Mouse (Mus musculus) heart, embryonic 12.5 days (tissue): ENCODE data around the gene Gm10337. TPM values are rescaled to one million over a fixed set of nuclear protein-coding genes. Genes with fewer than 3 reads are reported as not detected.

Experiments used
- ATAC-seq: fragments of 200-750 bp; cut with Nextera tagmentation; 2 replicates; pipeline ENCODE4 v1.8.0; 2017; ENCODE audit warnings: moderate TSS enrichment, moderate library complexity; ENCODE audit not compliant: insufficient number of reproducible peaks, low FRiP score
- H3K27ac ChIP-seq: fragments of 300-500 bp; sonication (generic); 2 replicates; pipeline ENCODE4 v1.5.1; 2016; ENCODE audit warnings: mild to moderate bottlenecking, moderate library complexity; ENCODE audit not compliant: poor library complexity, severe bottlenecking
- H3K27me3 ChIP-seq: fragments of 300-500 bp; sonication (generic); replicated peaks from 2 replicates; pipeline ENCODE4 v1.6.1; 2016; ENCODE audit warnings: mild to moderate bottlenecking, moderate library complexity
- H3K36me3 ChIP-seq: fragments of 300-500 bp; sonication (generic); 2 replicates; pipeline ENCODE4 v1.6.1; 2016; ENCODE audit warnings: mild to moderate bottlenecking, moderate library complexity
- H3K4me1 ChIP-seq: fragments of 300-500 bp; sonication (generic); replicated peaks from 2 replicates; pipeline ENCODE4 v1.6.1; 2016; ENCODE audit warnings: mild to moderate bottlenecking
- H3K4me2 ChIP-seq: fragments of 300-500 bp; sonication (generic); 2 replicates; pipeline ENCODE4 v1.6.1; 2016; ENCODE audit warnings: mild to moderate bottlenecking, moderate library complexity
- H3K4me3 ChIP-seq: fragments of 300-500 bp; sonication (generic); 2 replicates; pipeline ENCODE4 v1.5.1; 2016; ENCODE audit warnings: mild to moderate bottlenecking
- H3K9ac ChIP-seq: fragments of 300-500 bp; sonication (generic); 2 replicates; pipeline ENCODE4 v1.6.1; 2016; ENCODE audit warnings: mild to moderate bottlenecking, moderate library complexity
- H3K9me3 ChIP-seq: fragments of 300-500 bp; sonication (generic); replicated peaks from 2 replicates; pipeline ENCODE4 v1.6.1; 2016; ENCODE audit warnings: mild to moderate bottlenecking, moderate library complexity
- WGBS: fragments of 180-500 bp; shearing (Covaris S2); methylation state at CpG from one replicate; pipeline ENCODE4 v1.1.7; 2016; 5-methylcytosine and 5-hydroxymethylcytosine counted together
- polyA plus RNA-seq: library from polyadenylated mRNA; unstranded; fragments of >200 nt; fragmentation: Nextera tagmentation; extraction: Ambion mirVana; gene quantifications from 2 replicates; pipeline ENCODE4 v1.2.1, GENCODE M21; 2016

Gene Gm10337
- polyA plus RNA-seq, result not detected in 2 replicates

DNA sequence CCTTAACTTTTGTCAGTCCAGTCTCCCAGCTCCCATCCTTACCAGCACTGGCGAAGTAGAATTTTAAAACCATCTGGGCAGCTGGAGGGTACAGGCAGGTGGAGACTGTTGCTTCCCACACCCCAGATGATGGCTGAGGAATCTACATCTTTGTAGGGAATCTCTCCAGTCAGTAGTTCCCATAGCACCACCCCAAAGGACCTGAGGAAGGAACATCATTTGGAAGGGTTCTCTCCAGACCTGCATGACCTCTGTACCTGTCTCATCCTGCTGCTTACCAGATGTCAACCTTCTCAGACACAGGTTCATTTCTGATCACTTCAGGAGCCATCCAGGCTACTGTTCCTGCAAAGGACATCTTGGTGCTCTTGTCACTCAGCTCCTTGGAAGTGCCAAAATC is at the start of gene Gm10337:
Gene Gm10337 (plus strand): TSS at position 276 of the 400 bp plus-strand sequence.
- Histone ChIP-seq H3K4me1 (peaks cover 16% of the 10 kb centered on the region), H3K4me3 (no peak within 1 kb of the TSS), H3K27me3 (no peaks in the 10 kb centered on the region), H3K9ac (no peak within 1 kb of the TSS), H3K36me3 (peaks cover 74% of the 10 kb centered on the region), H3K4me2 (no peak within 1 kb of the TSS), H3K27ac (no peak within 1 kb of the TSS), H3K9me3 (no peaks in the 10 kb centered on the region)
- WGBS, result 86% methylated on average over 1 of the region's 1 CpGs
- no peak for ATAC-seq

- Histone ChIP-seq H3K4me1 (peaks cover 25% of the 10 kb centered on the region), H3K27me3 (no peaks in the 10 kb centered on the region), H3K4me2 (no peak overlapping the region), H3K9ac (no peak overlapping the region), H3K27ac (no peak overlapping the region), H3K36me3 (no peaks in the 10 kb centered on the region), H3K9me3 (no peaks in the 10 kb centered on the region), H3K4me3 (no peak overlapping the region)
- WGBS, result 31% methylated on average over 6 of the region's 6 CpGs
- ATAC-seq, result no peak
These were observed 47.5 kb upstream of the Gm10337 start for GRCm38 (mm10) chr15:102455993-102456392.

DNA sequence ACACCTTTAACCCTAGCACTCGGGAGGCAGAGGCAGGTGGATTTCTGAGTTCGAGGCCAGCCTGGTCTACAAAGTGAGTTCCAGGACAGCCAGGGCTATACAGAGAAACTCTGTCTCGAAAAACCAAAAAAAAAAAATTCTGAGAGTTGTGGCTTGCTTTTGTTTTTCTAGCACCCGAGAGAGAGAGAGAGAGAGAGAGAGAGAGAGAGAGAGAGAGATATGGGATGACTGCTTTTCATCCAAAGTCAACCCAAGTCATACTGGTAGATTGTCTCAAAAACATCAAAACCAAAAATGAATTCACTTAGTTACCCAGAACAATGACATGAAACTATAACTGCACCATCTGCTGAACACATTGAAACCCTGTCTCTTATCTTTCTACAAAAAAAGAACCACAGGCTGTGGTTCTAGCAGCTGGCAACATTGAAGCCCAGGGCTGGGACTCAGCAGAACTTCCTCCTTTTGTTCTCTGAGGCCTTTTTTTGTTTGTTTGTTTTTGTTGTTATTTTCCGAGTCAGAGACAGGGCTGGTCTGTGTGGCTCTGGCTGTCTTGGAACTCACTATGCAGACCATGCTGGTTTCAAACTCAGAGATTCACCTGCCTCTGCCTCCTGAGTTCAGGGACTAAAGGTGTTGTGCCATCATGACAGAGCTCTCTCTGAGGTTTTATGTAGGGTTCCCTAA is 45.3 kb upstream of the Gm10337 start:
- ATAC-seq, result no peak
- H3K27me3 ChIP-seq, result no peaks in the 10 kb centered on the region
- WGBS, result 57% methylated on average over 5 of the region's 5 CpGs
- H3K27ac ChIP-seq, result peak overlapping the region; percentile 52
- H3K36me3 ChIP-seq, result peaks cover 11% of the 10 kb centered on the region; the same call in 1 of the 2 replicates
- H3K4me3 ChIP-seq, result peak overlapping the region; percentile 56
- peak overlapping the region; percentile 66 for H3K4me2 ChIP-seq
- no peak overlapping the region for H3K9ac ChIP-seq
- no peaks in the 10 kb centered on the region for H3K9me3 ChIP-seq
- H3K4me1 ChIP-seq, result peaks cover 19% of the 10 kb centered on the region

DNA sequence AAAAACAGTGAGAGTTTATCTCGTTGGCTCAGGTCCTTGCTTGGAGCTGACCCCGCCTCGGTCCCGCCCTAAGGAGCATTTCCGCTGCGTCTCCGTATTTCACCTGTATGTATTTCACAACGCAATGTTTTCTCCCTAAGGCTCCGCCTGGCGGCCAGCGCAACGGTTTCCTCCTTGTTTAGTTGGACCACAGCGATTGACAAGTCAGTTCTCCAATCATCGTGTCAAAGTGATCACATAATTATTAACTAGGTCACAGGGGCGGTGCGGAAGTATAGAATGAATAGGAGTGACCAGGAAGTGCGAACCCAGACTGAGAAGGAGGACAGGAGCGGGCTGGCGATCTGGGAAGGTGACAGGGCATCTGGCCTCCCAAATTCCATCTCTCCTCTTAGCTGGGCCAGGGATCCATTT is 44.6 kb upstream of the Gm10337 start, which contains the start of gene Prr13:
Gene Prr13 (plus strand): TSS at position 125 of the 414 bp plus-strand sequence.
- H3K27me3 ChIP-seq, result no peaks in the 10 kb centered on the region
- no peaks in the 10 kb centered on the region for H3K9me3 ChIP-seq
- WGBS, result under 1% methylated on average over 19 of the region's 19 CpGs
- peak within 1 kb of the TSS; percentile 52 for H3K27ac ChIP-seq
- H3K4me3 ChIP-seq, result peak within 1 kb of the TSS; percentile 56
- ATAC-seq, result peak; percentile 82
- peak within 1 kb of the TSS; percentile 67 for H3K9ac ChIP-seq
- peaks cover 19% of the 10 kb centered on the region for H3K4me1 ChIP-seq
- H3K4me2 ChIP-seq, result peak within 1 kb of the TSS; percentile 66
- peaks cover 17% of the 10 kb centered on the region; the same call in 1 of the 2 replicates for H3K36me3 ChIP-seq

DNA sequence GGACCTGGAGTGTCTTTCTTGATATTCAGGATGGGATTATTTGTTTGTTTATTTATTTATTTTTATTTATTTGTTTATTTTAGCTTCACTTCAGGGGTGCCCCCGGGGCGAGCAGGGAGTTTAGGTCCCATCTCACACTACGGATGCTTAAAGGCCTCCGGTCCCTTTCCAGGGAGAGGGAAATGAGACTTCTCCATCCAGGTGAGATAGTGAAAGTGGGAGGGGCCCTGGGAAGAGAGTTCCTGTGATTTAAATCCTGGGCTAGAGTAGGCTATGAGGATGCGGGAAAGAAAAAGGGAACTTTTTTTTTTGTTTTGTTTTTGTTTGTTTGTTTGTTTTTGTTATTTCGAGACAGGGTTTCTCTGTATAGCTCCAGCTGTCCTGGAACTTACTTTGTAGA is 44.1 kb upstream of the Gm10337 start:
- peaks cover 17% of the 10 kb centered on the region; the same call in 1 of the 2 replicates for H3K36me3 ChIP-seq
- 27% methylated on average over 6 of the region's 6 CpGs for WGBS
- peak overlapping the region; percentile 67 for H3K9ac ChIP-seq
- H3K4me3 ChIP-seq, result peak overlapping the region; percentile 56
- no peak for ATAC-seq
- peak overlapping the region; percentile 52 for H3K27ac ChIP-seq
- no peaks in the 10 kb centered on the region for H3K27me3 ChIP-seq
- H3K9me3 ChIP-seq, result no peaks in the 10 kb centered on the region
- peaks cover 19% of the 10 kb centered on the region for H3K4me1 ChIP-seq
- H3K4me2 ChIP-seq, result peak overlapping the region; percentile 66

DNA sequence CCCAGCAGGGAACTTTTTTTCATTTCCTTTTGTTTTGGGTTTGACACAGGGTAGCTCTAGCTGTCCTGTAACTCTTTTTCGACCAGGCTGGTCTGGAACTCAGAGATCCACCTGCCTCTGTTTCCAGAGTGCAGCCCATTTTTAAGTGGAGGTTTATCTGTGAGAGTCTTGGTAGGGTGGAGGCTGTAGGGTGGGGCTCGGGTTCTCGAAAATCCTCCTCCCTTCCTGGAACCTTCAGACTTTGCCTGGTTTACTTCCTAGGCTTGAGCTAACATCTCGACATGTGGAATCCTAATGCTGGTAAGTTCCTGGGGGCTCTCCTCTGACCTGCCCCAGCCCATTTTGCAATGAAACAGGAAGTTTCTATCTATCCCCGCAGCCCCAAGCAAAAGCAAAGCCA is 43.7 kb upstream of the Gm10337 start:
- H3K9ac ChIP-seq, result 0 out of 2 replicates have a peak overlapping the region, but pooled peaks have one; percentile 5
- H3K4me1 ChIP-seq, result peaks cover 19% of the 10 kb centered on the region
- peak; percentile 65 for ATAC-seq
- H3K9me3 ChIP-seq, result no peaks in the 10 kb centered on the region
- 46% methylated on average over 5 of the region's 5 CpGs for WGBS
- H3K36me3 ChIP-seq, result peaks cover 17% of the 10 kb centered on the region; the same call in 1 of the 2 replicates
- H3K4me2 ChIP-seq, result peak overlapping the region; percentile 66
- no peaks in the 10 kb centered on the region for H3K27me3 ChIP-seq
- peak overlapping the region; percentile 64 for H3K27ac ChIP-seq
- peak overlapping the region; percentile 56 for H3K4me3 ChIP-seq

DNA sequence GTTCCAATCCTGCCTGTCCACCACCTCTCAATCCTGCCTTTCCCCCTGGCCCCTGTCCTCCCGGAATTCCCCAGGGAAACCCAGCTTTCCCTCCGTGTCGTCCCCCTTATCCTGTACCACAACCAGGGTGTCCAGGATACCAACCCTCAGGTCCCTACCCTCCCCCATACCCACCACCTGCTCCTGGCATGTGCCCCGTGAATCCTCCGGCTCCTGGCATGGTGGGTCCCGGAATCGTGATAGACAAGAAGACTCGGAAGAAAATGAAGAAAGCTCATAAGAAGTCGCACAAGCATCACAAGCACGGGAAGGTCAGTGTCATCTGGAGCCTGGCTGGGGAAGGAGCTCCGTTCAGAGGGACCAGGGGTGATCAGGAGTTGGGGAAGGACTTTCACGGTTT is 43.1 kb upstream of the Gm10337 start:
- H3K36me3 ChIP-seq, result peaks cover 17% of the 10 kb centered on the region; the same call in 1 of the 2 replicates
- H3K9me3 ChIP-seq, result no peaks in the 10 kb centered on the region
- peak overlapping the region; percentile 56 for H3K4me3 ChIP-seq
- 70% methylated on average over 12 of the region's 12 CpGs for WGBS
- ATAC-seq, result no peak
- peak overlapping the region; percentile 5; the same call in 1 of the 2 replicates for H3K9ac ChIP-seq
- H3K4me2 ChIP-seq, result peak overlapping the region; percentile 66
- peak overlapping the region; percentile 64 for H3K27ac ChIP-seq
- H3K4me1 ChIP-seq, result peaks cover 19% of the 10 kb centered on the region
- H3K27me3 ChIP-seq, result no peaks in the 10 kb centered on the region

GRCm38 (mm10) chr15:102460971-102461370 is 42.6 kb upstream of the Gm10337 start:
- 51% methylated on average over 4 of the region's 4 CpGs for WGBS
- Histone ChIP-seq H3K36me3 (peaks cover 17% of the 10 kb centered on the region; the same call in 1 of the 2 replicates), H3K27me3 (no peaks in the 10 kb centered on the region), H3K9ac (0 out of 2 replicates have a peak overlapping the region, but pooled peaks have one; percentile 5), H3K4me1 (peaks cover 19% of the 10 kb centered on the region), H3K27ac (peak overlapping the region; percentile 64; the same call in 1 of the 2 replicates), H3K9me3 (no peaks in the 10 kb centered on the region), H3K4me2 (peak overlapping the region; percentile 66), H3K4me3 (peak overlapping the region; percentile 56)
- ATAC-seq, result peak; percentile 58; the same call in 1 of the 2 replicates

DNA sequence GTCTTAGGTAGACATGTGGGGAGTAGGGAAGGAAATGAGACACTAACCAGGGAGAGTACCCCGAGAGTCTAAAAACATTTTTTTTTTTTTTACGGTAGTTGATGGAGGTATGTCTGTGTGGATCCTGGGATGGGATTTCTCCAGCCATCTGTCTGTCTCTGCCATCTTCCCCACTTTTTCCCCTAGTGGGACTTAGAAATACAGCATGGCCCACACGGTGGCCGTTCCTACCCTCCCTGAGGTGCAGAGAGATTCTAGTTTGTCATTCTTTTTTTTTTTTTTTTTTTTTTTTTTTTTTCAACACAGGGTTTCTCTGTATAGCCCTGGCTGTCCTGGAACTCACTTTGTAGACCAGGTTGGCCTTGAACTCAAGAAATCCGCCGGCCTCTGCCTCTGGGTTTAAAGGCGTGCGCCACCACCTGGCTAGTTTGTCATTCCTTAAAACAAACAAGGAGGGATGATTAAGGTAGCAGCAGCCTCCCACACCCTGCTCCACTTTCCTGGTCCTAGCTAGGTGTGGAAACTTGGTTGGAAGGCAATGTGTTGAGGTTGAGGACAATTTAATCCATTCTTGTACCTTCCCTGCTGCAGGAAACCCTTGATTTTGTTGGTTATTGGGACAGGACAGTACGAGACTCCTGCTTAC is 42.0 kb upstream of the Gm10337 start:
- H3K27me3 ChIP-seq, result no peaks in the 10 kb centered on the region
- ATAC-seq, result no peak
- H3K4me2 ChIP-seq, result peak overlapping the region; percentile 66
- H3K4me1 ChIP-seq, result peaks cover 19% of the 10 kb centered on the region
- H3K4me3 ChIP-seq, result peak overlapping the region; percentile 56; the same call in 1 of the 2 replicates
- peak overlapping the region; percentile 64; the same call in 1 of the 2 replicates for H3K27ac ChIP-seq
- no peaks in the 10 kb centered on the region for H3K9me3 ChIP-seq
- 82% methylated on average over 9 of the region's 9 CpGs for WGBS
- H3K36me3 ChIP-seq, result peaks cover 17% of the 10 kb centered on the region; the same call in 1 of the 2 replicates
- H3K9ac ChIP-seq, result no peak overlapping the region

DNA sequence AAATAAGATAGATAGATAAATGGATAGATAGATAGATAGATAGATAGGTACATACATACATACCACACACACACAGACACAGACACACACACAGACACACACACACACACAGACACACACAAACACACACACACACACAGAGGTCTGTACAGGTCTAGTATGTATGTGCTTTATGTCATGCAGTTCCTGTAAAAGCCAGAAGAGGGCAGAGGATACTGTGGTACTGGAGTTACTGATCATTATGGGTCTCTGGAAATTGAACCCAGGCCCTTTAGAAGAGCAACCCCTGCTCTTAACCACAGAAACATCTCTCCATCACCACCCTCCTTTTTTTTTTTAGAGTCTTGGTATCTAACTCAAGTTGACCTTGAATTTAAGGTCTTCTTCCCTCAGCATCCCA is 39.9 kb upstream of the Gm10337 start:
- H3K4me2 ChIP-seq, result no peak overlapping the region
- no peak overlapping the region for H3K9ac ChIP-seq
- H3K27ac ChIP-seq, result no peak overlapping the region
- peaks cover 19% of the 10 kb centered on the region for H3K4me1 ChIP-seq
- no peak for ATAC-seq
- peaks cover 17% of the 10 kb centered on the region; the same call in 1 of the 2 replicates for H3K36me3 ChIP-seq
- H3K27me3 ChIP-seq, result no peaks in the 10 kb centered on the region
- no peak overlapping the region for H3K4me3 ChIP-seq
- no peaks in the 10 kb centered on the region for H3K9me3 ChIP-seq
